Mouse (Mus musculus) adrenal gland, postnatal 4 days (tissue): ENCODE results near the gene Olfr55. TPM values are rescaled to one million over a fixed set of nuclear protein-coding genes. Genes with fewer than 3 reads are reported as not detected.
"Not testable (repeated sequence)": the region's sequence is repeated elsewhere in the genome, so short reads cannot be mapped to it uniquely, and the experiment has no call there.

ENCODE experiments used
- DNase-seq, 2 experiments: peaks; one replicate each; pipeline ENCODE4 v3.0.0; 2021 to 2022; ENCODE audit warnings: low spot score in 2 of 2, mixed read lengths in 2 of 2
- long read RNA-seq, 2 experiments: library from polyadenylated mRNA; stranded (forward); transcript quantifications; one replicate each; pipeline ENCODE4 v2.0.0; 2021
- total RNA-seq, 2 experiments: library from RNA; stranded (reverse); gene quantifications; 2 replicates each; pipeline ENCODE4 v1.2.3; 2021

The Olfr55 gene
- total RNA-seq, result not detected
- long read RNA-seq, experiment 1, result 0 reads
- long read RNA-seq, experiment 2, result 0 reads

- DNase-seq, result not testable (repeated sequence)
These were observed at the start of gene Olfr55 for GRCm38 (mm10) chr17:33168147-33168546. Gene Olfr55 (plus strand): TSS chr17:33168447.

GRCm38 (mm10) chr17:33124546-33124945, 43.7 kb upstream of the Olfr55 start:
- DNase-seq, result no peak

GRCm38 (mm10) chr17:33126257-33126656, 42.0 kb upstream of the Olfr55 start:
- DNase-seq, result no peak

- DNase-seq, result no peak
These were observed 28.9 kb upstream of the Olfr55 start, which contains the start of gene Morc2b for GRCm38 (mm10) chr17:33139261-33139820. Gene Morc2b (minus strand): TSS chr17:33139683.

GRCm38 (mm10) chr17:33191002-33191401, 22.8 kb downstream of the Olfr55 start, which contains the start of gene Olfr239:
Gene Olfr239 (plus strand): TSS chr17:33191302.
- DNase-seq, result not testable (repeated sequence)

GRCm38 (mm10) chr17:33221590-33221989, 53.3 kb downstream of the Olfr55 start, which contains the start of gene Olfr1564:
Gene Olfr1564 (minus strand): TSS chr17:33221690.
- no peak for DNase-seq

Other genes with a start within 250 kb of the Olfr55 start
- 10 to 100 TPM; 71.3 to 72.6 TPM for gene Cyp4f13, start 221.0 kb upstream of the Olfr55 start, total RNA-seq
- 1 to 10 TPM; 8.4 TPM for gene Zfp472, start 202.6 kb upstream of the Olfr55 start, total RNA-seq
- 10 to 100 TPM; 13.5 to 13.7 TPM for gene Zfp952, start 175.3 kb upstream of the Olfr55 start, total RNA-seq
- gene Zfp763, start 135.0 kb upstream of the Olfr55 start, total RNA-seq, result 10 to 100 TPM; 11.4 to 15.0 TPM
- gene 4921501E09Rik, start 100.4 kb upstream of the Olfr55 start, total RNA-seq, result not detected
- gene Zfp563, start 79.1 kb upstream of the Olfr55 start, total RNA-seq, result 10 to 100 TPM; 11.1 to 12.2 TPM
- not detected for gene Morc2b, start 28.8 kb upstream of the Olfr55 start, total RNA-seq
- not detected for gene Olfr239, start 22.9 kb downstream of the Olfr55 start, total RNA-seq
- not detected for gene Olfr1564, start 53.2 kb downstream of the Olfr55 start, total RNA-seq
- 10 to 100 TPM; 13.1 to 15.6 TPM for gene Zfp955a, start 86.7 kb downstream of the Olfr55 start, total RNA-seq
- gene Olfr63, start 96.2 kb downstream of the Olfr55 start, total RNA-seq, result under 1 TPM in 1 of 2 experiments, not detected in 1; 0.03 TPM
- 10 to 100 TPM; 16.5 to 17.4 TPM for gene Zfp955b, start 121.1 kb downstream of the Olfr55 start, total RNA-seq
- gene Zfp81, start 190.4 kb downstream of the Olfr55 start, total RNA-seq, result 10 to 100 TPM; 16.0 to 16.6 TPM
- gene Zfp101, start 226.2 kb downstream of the Olfr55 start, total RNA-seq, result 10 to 100 TPM; 17.0 to 18.0 TPM